Comparison of ENCODE assay signal across 36 mouse cellular contexts in the genomic region with DNA sequence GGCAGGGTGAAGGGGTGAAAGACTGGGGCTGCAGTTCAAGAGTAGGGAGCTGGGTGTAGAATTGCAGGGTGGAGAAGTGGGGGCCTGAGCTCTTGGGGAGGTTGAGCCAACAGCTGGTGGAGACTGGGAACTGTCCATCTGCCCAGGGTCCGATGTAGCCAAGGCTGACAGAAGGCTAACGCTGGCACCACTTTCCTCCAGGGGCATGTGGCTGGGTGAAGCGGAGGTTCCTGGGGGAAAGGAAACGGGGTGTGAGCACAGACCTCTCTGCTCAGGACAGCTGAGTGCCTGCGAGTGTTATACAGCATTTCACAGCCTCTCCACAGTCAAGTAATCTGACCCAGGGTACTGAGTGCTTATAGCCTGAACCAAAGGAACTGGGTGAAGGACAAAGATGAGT. TPM values are rescaled to one million over a fixed set of nuclear protein-coding genes. Genes with fewer than 3 reads are reported as not detected.
"Had no signal": no experiment of that assay in that cellular context is flagged by ENCODE, and none has a peak within 500 bp of the region (broad histone marks: within the 10 kb centered on the region; RNA-seq: fewer than 3 reads in every experiment).

No protein-coding gene starts in this region.

- H3K4me3 ChIP-seq: heart, embryonic 10.5 days; heart, embryonic 12.5 days; hindbrain, embryonic 12.5 days; intestine, embryonic 15.5 days; layer of hippocampus, adult 2 months; left cerebral cortex, adult 2 months; limb, embryonic 10.5 days; liver, embryonic 15.5 days had no signal

- H3K27ac ChIP-seq: heart, embryonic 10.5 days; hindbrain, embryonic 10.5 days; hindbrain, embryonic 12.5 days; hindbrain, embryonic 14.5 days; intestine, embryonic 15.5 days; layer of hippocampus, adult 2 months; left cerebral cortex, adult 2 months; limb, embryonic 10.5 days; limb, embryonic 12.5 days; liver, embryonic 13.5 days; liver, embryonic 15.5 days had no signal

- H3K9ac ChIP-seq: heart, embryonic 12.5 days; hindbrain, embryonic 12.5 days; hindbrain, embryonic 14.5 days; intestine, embryonic 15.5 days; limb, embryonic 12.5 days; liver, embryonic 15.5 days had no signal

- H3K9me3 ChIP-seq: heart, embryonic 10.5 days; heart, embryonic 12.5 days; hindbrain, embryonic 10.5 days; hindbrain, embryonic 12.5 days; intestine, embryonic 15.5 days; limb, embryonic 10.5 days; limb, embryonic 12.5 days; liver, embryonic 13.5 days; liver, embryonic 15.5 days had no signal

- ATAC-seq: hindbrain, embryonic 16.5 days; inflammation-experienced regulatory T-cells, adult 6 months; intestine, embryonic 15.5 days; intestine, postnatal 0 days had no signal

- H3K27me3 ChIP-seq: hindbrain, embryonic 12.5 days had no signal

- DNase-seq: gastrocnemius, postnatal 14 days; gastrocnemius, postnatal 36 days; heart, adult 18-20 months; heart, postnatal 14 days; heart, postnatal 36 days; kidney, adult 18-20 months; kidney, adult 8-10 months; kidney, postnatal 10 days; kidney, postnatal 25 days; kidney, postnatal 4 days; liver; liver, embryonic 13.5 days had no signal

- H3K4me2 ChIP-seq: heart, embryonic 12.5 days; hindbrain, embryonic 14.5 days; intestine, embryonic 15.5 days had no signal

RNA-seq across cellular contexts. Expression of a gene that starts 8.7 kb away (rescaled TPM):
- total RNA-seq: gastrocnemius, adult 18-20 months; gastrocnemius, adult 8-10 months; gastrocnemius, postnatal 14 days; gastrocnemius, postnatal 36 days; heart, adult 18-20 months; heart, adult 8-10 months; heart, postnatal 14 days; heart, postnatal 36 days; layer of hippocampus, postnatal 10 days; layer of hippocampus, postnatal 25 days had no signal
- polyA plus RNA-seq: gonadal fat pad, adult 2 months; heart, embryonic 10.5 days; heart, embryonic 12.5 days; heart, embryonic 14.5 days; heart, embryonic 16.5 days; inflammation-experienced regulatory T-cells, adult 6 months; intestine, postnatal 0 days; kidney, embryonic 14.5 days; kidney, embryonic 16.5 days; limb, embryonic 10.5 days; liver, embryonic 13.5 days; liver, embryonic 15.5 days had no signal

RNA-seq across cellular contexts. Expression of a gene that starts 12.7 kb away (rescaled TPM):
- total RNA-seq: gastrocnemius, adult 8-10 months had no signal
